In genomic region chr10:9673276-9673675, GRCm38 (mm10) we compare ENCODE assay signal across 9 mouse cellular contexts. TPM values are rescaled to one million over a fixed set of nuclear protein-coding genes. Genes with fewer than 3 reads are reported as not detected.
DNase-seq lines count a peak whose midpoint lies in the region; ATAC-seq and TF ChIP-seq lines count a peak whose summit lies in the region.
"Had no signal": no experiment of that assay in that cellular context is flagged by ENCODE, and none has a peak within 500 bp of the region (broad histone marks: within the 10 kb centered on the region; RNA-seq: fewer than 3 reads in every experiment).

No protein-coding gene starts in this region.

- no peaks in the 10 kb centered on the region for H3K9me3 ChIP-seq in embryonic facial prominence, embryonic 14.5 days (ENCODE audit: control insufficient read depth, low read length)
- H3K9me3 ChIP-seq in hindbrain, embryonic 10.5 days, result no peaks in the 10 kb centered on the region
- H3K9me3 ChIP-seq in midbrain, embryonic 15.5 days, result no peaks in the 10 kb centered on the region

- H3K4me3 ChIP-seq in layer of hippocampus, adult 2 months, result peak overlapping the region; percentile 39
- peak overlapping the region; percentile 63 for H3K4me3 ChIP-seq in embryonic facial prominence, embryonic 14.5 days (ENCODE audit: low read depth, low read length)
- peak overlapping the region; percentile 75 for H3K4me3 ChIP-seq in hindbrain, embryonic 10.5 days
- H3K4me3 ChIP-seq in midbrain, embryonic 15.5 days, result peak overlapping the region; percentile 73

- H3K27me3 ChIP-seq in embryonic facial prominence, embryonic 14.5 days (replicated peaks; ENCODE audit: control insufficient read depth, insufficient read depth, low read length), result no peaks in the 10 kb centered on the region
- H3K27me3 ChIP-seq in hindbrain, embryonic 10.5 days (ENCODE audit: insufficient read depth, poor library complexity, severe bottlenecking), result peaks cover 48% of the 10 kb centered on the region
- no peaks in the 10 kb centered on the region for H3K27me3 ChIP-seq in midbrain, embryonic 15.5 days (replicated peaks)

- no peak for DNase-seq in layer of hippocampus, adult 2 months (ENCODE audit: low spot score in 2 of 2)
- DNase-seq in layer of hippocampus, adult 11-12 months (ENCODE audit: low spot score), result no peak
- DNase-seq in embryonic facial prominence, embryonic 14.5 days (ENCODE audit: low spot score), result no peak
- DNase-seq in hindbrain, embryonic 10.5 days (ENCODE audit: low spot score), result no peak
- no peak for DNase-seq in spleen, postnatal 4 days (ENCODE audit: low spot score in 2 of 2)
- DNase-seq in right cerebral cortex, postnatal 4 days, result no peak
- DNase-seq in testis, postnatal 14 days (ENCODE audit: low spot score), result no peak

- no peak overlapping the region for H3K9ac ChIP-seq in embryonic facial prominence, embryonic 14.5 days (ENCODE audit: low read depth, low read length)
- H3K9ac ChIP-seq in midbrain, embryonic 15.5 days, result 0 out of 2 replicates have a peak overlapping the region, but pooled peaks have one; percentile 6

- ATAC-seq in embryonic facial prominence, embryonic 14.5 days (ENCODE audit: low read depth), result no peak
- ATAC-seq in midbrain, embryonic 15.5 days (replicated peaks), result no peak

- peak overlapping the region; percentile 95 for H3K4me2 ChIP-seq in embryonic facial prominence, embryonic 14.5 days (ENCODE audit: low read depth, low read length)
- peak overlapping the region; percentile 77 for H3K4me2 ChIP-seq in midbrain, embryonic 15.5 days

- peaks cover 8% of the 10 kb centered on the region for H3K4me1 ChIP-seq in embryonic facial prominence, embryonic 14.5 days (ENCODE audit: control insufficient read depth, insufficient read depth, low read length)
- peaks cover 20% of the 10 kb centered on the region for H3K4me1 ChIP-seq in hindbrain, embryonic 10.5 days (replicated peaks)
- H3K4me1 ChIP-seq in midbrain, embryonic 15.5 days, result peaks cover 38% of the 10 kb centered on the region

- no peak overlapping the region for H3K27ac ChIP-seq in layer of hippocampus, adult 2 months
- H3K27ac ChIP-seq in embryonic facial prominence, embryonic 14.5 days (replicated peaks; ENCODE audit: low read depth, low read length), result no peak overlapping the region
- H3K27ac ChIP-seq in hindbrain, embryonic 10.5 days, result no peak overlapping the region
- 0 out of 2 replicates have a peak overlapping the region, but pooled peaks have one; percentile 30 for H3K27ac ChIP-seq in midbrain, embryonic 15.5 days

- no peaks in the 10 kb centered on the region for H3K36me3 ChIP-seq in embryonic facial prominence, embryonic 14.5 days (ENCODE audit: control insufficient read depth, insufficient read depth, low read length)
- no peaks in the 10 kb centered on the region for H3K36me3 ChIP-seq in hindbrain, embryonic 10.5 days
- H3K36me3 ChIP-seq in midbrain, embryonic 15.5 days (replicated peaks), result no peaks in the 10 kb centered on the region

- no peak for TF ChIP-seq CTCF in layer of hippocampus, adult 2 months (conservative IDR thresholded peaks at IDR 0.05)

RNA-seq across cellular contexts. Expression of gene Samd5, which starts 1.7 kb away (rescaled TPM):
- 10 to 100 TPM; 15.2 to 17.0 TPM for total RNA-seq in layer of hippocampus, adult 2 months (2021)
- polyA plus RNA-seq in embryonic facial prominence, embryonic 14.5 days (2014; fragmentation: Nextera tagmentation; extraction: Ambion mirVana), result 6.9 and 7.1 TPM in 2 replicates
- polyA plus RNA-seq in hindbrain, embryonic 10.5 days (2016; fragmentation: Nextera tagmentation; extraction: Ambion mirVana), result 3.3 and 3.7 TPM in 2 replicates
- polyA plus RNA-seq in midbrain, embryonic 15.5 days (2015; fragmentation: Nextera tagmentation; extraction: Ambion mirVana), result 8.0 and 9.8 TPM in 2 replicates
- total RNA-seq: MEL had no signal
